Mouse (Mus musculus): Measurements from ENCODE around the gene Prex1. TPM values are rescaled to one million over a fixed set of nuclear protein-coding genes. Genes with fewer than 3 reads are reported as not detected.

The Prex1 gene
- polyA plus RNA-seq, 1 experiment from 2014 or later = 26.6 TPM

- peaks cover 12% of the 10 kb centered on the region for H3K36me3 ChIP-seq (ENCODE audit: control insufficient read depth, insufficient read depth, low read length)
- peaks cover 7% of the 10 kb centered on the region; the same call in 1 of the 2 replicates for H3K9me3 ChIP-seq (ENCODE audit: control insufficient read depth, low read length)
- H3K27me3 ChIP-seq (replicated peaks; ENCODE audit: control insufficient read depth, insufficient read depth, low read length) = no peaks in the 10 kb centered on the region
- ATAC-seq (ENCODE audit: low read depth) (no peak), DNase-seq (ENCODE audit: low spot score) (no peak)
- no peak overlapping the region for H3K27ac ChIP-seq (replicated peaks; ENCODE audit: low read depth, low read length)
- peaks cover 2% of the 10 kb centered on the region for H3K4me1 ChIP-seq (ENCODE audit: control insufficient read depth, insufficient read depth, low read length)
- H3K4me2 ChIP-seq (ENCODE audit: low read depth, low read length) = no peak overlapping the region
- 68% methylated on average over 2 of the region's 2 CpGs for WGBS
- H3K4me3 ChIP-seq (ENCODE audit: low read depth, low read length) = no peak overlapping the region
- H3K9ac ChIP-seq (ENCODE audit: low read depth, low read length) = no peak overlapping the region
Observed at GRCm38 (mm10) chr2:166706526-166706925, 7.1 kb downstream of the Prex1 start.

GRCm38 (mm10) chr2:166703491-166703890, 10.1 kb downstream of the Prex1 start:
- H3K4me2 ChIP-seq (ENCODE audit: low read depth, low read length) = no peak overlapping the region
- DNase-seq (ENCODE audit: low spot score) (no peak), ATAC-seq (ENCODE audit: low read depth) (no peak)
- no peak overlapping the region for H3K9ac ChIP-seq (ENCODE audit: low read depth, low read length)
- no peaks in the 10 kb centered on the region for H3K27me3 ChIP-seq (replicated peaks; ENCODE audit: control insufficient read depth, insufficient read depth, low read length)
- no peaks in the 10 kb centered on the region; the same call in 1 of the 2 replicates for H3K4me1 ChIP-seq (ENCODE audit: control insufficient read depth, insufficient read depth, low read length)
- H3K4me3 ChIP-seq (ENCODE audit: low read depth, low read length) = no peak overlapping the region
- H3K27ac ChIP-seq (replicated peaks; ENCODE audit: low read depth, low read length) = no peak overlapping the region
- peaks cover 7% of the 10 kb centered on the region; the same call in 1 of the 2 replicates for H3K9me3 ChIP-seq (ENCODE audit: control insufficient read depth, low read length)
- WGBS = 84% methylated on average over 3 of the region's 3 CpGs
- peaks cover 12% of the 10 kb centered on the region for H3K36me3 ChIP-seq (ENCODE audit: control insufficient read depth, insufficient read depth, low read length)

GRCm38 (mm10) chr2:166702113-166702445, 11.6 kb downstream of the Prex1 start:
- H3K9me3 ChIP-seq (ENCODE audit: control insufficient read depth, low read length) = peaks cover 7% of the 10 kb centered on the region; the same call in 1 of the 2 replicates
- 91% methylated on average over 2 of the region's 2 CpGs for WGBS

GRCm38 (mm10) chr2:166701248-166702112, 12.2 kb downstream of the Prex1 start:
- Histone ChIP-seq H3K27ac (replicated peaks; ENCODE audit: low read depth, low read length) (no peak overlapping the region), H3K36me3 (ENCODE audit: control insufficient read depth, insufficient read depth, low read length) (peaks cover 12% of the 10 kb centered on the region), H3K4me2 (ENCODE audit: low read depth, low read length) (no peak overlapping the region), H3K4me3 (ENCODE audit: low read depth, low read length) (no peak overlapping the region), H3K9ac (ENCODE audit: low read depth, low read length) (no peak overlapping the region), H3K27me3 (replicated peaks; ENCODE audit: control insufficient read depth, insufficient read depth, low read length) (no peaks in the 10 kb centered on the region), H3K9me3 (ENCODE audit: control insufficient read depth, low read length) (peaks cover 7% of the 10 kb centered on the region; the same call in 1 of the 2 replicates), H3K4me1 (ENCODE audit: control insufficient read depth, insufficient read depth, low read length) (no peaks in the 10 kb centered on the region; the same call in 1 of the 2 replicates)
- DNase-seq (ENCODE audit: low spot score) (no peak), ATAC-seq (ENCODE audit: low read depth) (peak; percentile 23; the same call in 1 of the 2 replicates)
- 64% methylated on average over 23 of the region's 23 CpGs for WGBS

More at GRCm38 (mm10) chr2:166702113-166702445, 11.6 kb downstream of the Prex1 start:
- peaks cover 12% of the 10 kb centered on the region for H3K36me3 ChIP-seq (ENCODE audit: control insufficient read depth, insufficient read depth, low read length)
- no peaks in the 10 kb centered on the region for H3K27me3 ChIP-seq (replicated peaks; ENCODE audit: control insufficient read depth, insufficient read depth, low read length)
- no peak overlapping the region for H3K9ac ChIP-seq (ENCODE audit: low read depth, low read length)
- H3K4me3 ChIP-seq (ENCODE audit: low read depth, low read length) = no peak overlapping the region
- no peak for ATAC-seq (ENCODE audit: low read depth)
- no peak for DNase-seq (ENCODE audit: low spot score)
- H3K27ac ChIP-seq (replicated peaks; ENCODE audit: low read depth, low read length) = no peak overlapping the region
- H3K4me2 ChIP-seq (ENCODE audit: low read depth, low read length) = no peak overlapping the region
- no peaks in the 10 kb centered on the region; the same call in 1 of the 2 replicates for H3K4me1 ChIP-seq (ENCODE audit: control insufficient read depth, insufficient read depth, low read length)

- Histone ChIP-seq H3K27ac (replicated peaks; ENCODE audit: low read depth, low read length) (no peak overlapping the region), H3K27me3 (replicated peaks; ENCODE audit: control insufficient read depth, insufficient read depth, low read length) (no peaks in the 10 kb centered on the region), H3K4me1 (ENCODE audit: control insufficient read depth, insufficient read depth, low read length) (no peaks in the 10 kb centered on the region; the same call in 1 of the 2 replicates), H3K9ac (ENCODE audit: low read depth, low read length) (no peak overlapping the region), H3K36me3 (ENCODE audit: control insufficient read depth, insufficient read depth, low read length) (peaks cover 12% of the 10 kb centered on the region), H3K9me3 (ENCODE audit: control insufficient read depth, low read length) (peaks cover 7% of the 10 kb centered on the region; the same call in 1 of the 2 replicates), H3K4me2 (ENCODE audit: low read depth, low read length) (no peak overlapping the region), H3K4me3 (ENCODE audit: low read depth, low read length) (no peak overlapping the region)
- ATAC-seq (ENCODE audit: low read depth) = no peak
- 70% methylated on average over 13 of the region's 13 CpGs for WGBS
- no peak for DNase-seq (ENCODE audit: low spot score)
Observed at GRCm38 (mm10) chr2:166700732-166701131, 12.9 kb downstream of the Prex1 start.

- WGBS = 56% methylated on average over 8 of the region's 8 CpGs
- no peak overlapping the region for H3K4me2 ChIP-seq (ENCODE audit: low read depth, low read length)
Observed at GRCm38 (mm10) chr2:166700116-166700515, 13.5 kb downstream of the Prex1 start.

GRCm38 (mm10) chr2:166699552-166699951, 14.1 kb downstream of the Prex1 start:
- DNase-seq (ENCODE audit: low spot score) (no peak), ATAC-seq (ENCODE audit: low read depth) (no peak)
- H3K9me3 ChIP-seq (ENCODE audit: control insufficient read depth, low read length) = peaks cover 2% of the 10 kb centered on the region; the same call in 1 of the 2 replicates
- H3K36me3 ChIP-seq (ENCODE audit: control insufficient read depth, insufficient read depth, low read length) = peaks cover 4% of the 10 kb centered on the region; the same call in 1 of the 2 replicates
- no peak overlapping the region for H3K4me2 ChIP-seq (ENCODE audit: low read depth, low read length)
- no peaks in the 10 kb centered on the region; the same call in 1 of the 2 replicates for H3K4me1 ChIP-seq (ENCODE audit: control insufficient read depth, insufficient read depth, low read length)
- H3K9ac ChIP-seq (ENCODE audit: low read depth, low read length) = no peak overlapping the region
- H3K27ac ChIP-seq (replicated peaks; ENCODE audit: low read depth, low read length) = no peak overlapping the region
- no peak overlapping the region for H3K4me3 ChIP-seq (ENCODE audit: low read depth, low read length)
- WGBS = 90% methylated on average over 5 of the region's 5 CpGs
- no peaks in the 10 kb centered on the region for H3K27me3 ChIP-seq (replicated peaks; ENCODE audit: control insufficient read depth, insufficient read depth, low read length)

More at GRCm38 (mm10) chr2:166700116-166700515, 13.5 kb downstream of the Prex1 start:
- DNase-seq (ENCODE audit: low spot score) (no peak), ATAC-seq (ENCODE audit: low read depth) (no peak)
- Histone ChIP-seq H3K27ac (replicated peaks; ENCODE audit: low read depth, low read length) (no peak overlapping the region), H3K4me1 (ENCODE audit: control insufficient read depth, insufficient read depth, low read length) (no peaks in the 10 kb centered on the region; the same call in 1 of the 2 replicates), H3K36me3 (ENCODE audit: control insufficient read depth, insufficient read depth, low read length) (peaks cover 7% of the 10 kb centered on the region), H3K9ac (ENCODE audit: low read depth, low read length) (no peak overlapping the region), H3K27me3 (replicated peaks; ENCODE audit: control insufficient read depth, insufficient read depth, low read length) (no peaks in the 10 kb centered on the region), H3K4me3 (ENCODE audit: low read depth, low read length) (no peak overlapping the region), H3K9me3 (ENCODE audit: control insufficient read depth, low read length) (peaks cover 6% of the 10 kb centered on the region; the same call in 1 of the 2 replicates)

GRCm38 (mm10) chr2:166694616-166695015, 19.0 kb downstream of the Prex1 start:
- Histone ChIP-seq H3K36me3 (ENCODE audit: control insufficient read depth, insufficient read depth, low read length) (0 out of 2 replicates have a peak, but pooled peaks cover 3% of the 10 kb centered on the region), H3K4me1 (ENCODE audit: control insufficient read depth, insufficient read depth, low read length) (peaks cover 4% of the 10 kb centered on the region; the same call in 1 of the 2 replicates), H3K9me3 (ENCODE audit: control insufficient read depth, low read length) (0 out of 2 replicates have a peak, but pooled peaks cover 6% of the 10 kb centered on the region), H3K9ac (ENCODE audit: low read depth, low read length) (no peak overlapping the region), H3K4me3 (ENCODE audit: low read depth, low read length) (no peak overlapping the region), H3K4me2 (ENCODE audit: low read depth, low read length) (no peak overlapping the region), H3K27ac (replicated peaks; ENCODE audit: low read depth, low read length) (no peak overlapping the region), H3K27me3 (replicated peaks; ENCODE audit: control insufficient read depth, insufficient read depth, low read length) (no peaks in the 10 kb centered on the region)
- ATAC-seq (ENCODE audit: low read depth) (no peak), DNase-seq (ENCODE audit: low spot score) (no peak)
- 95% methylated on average over 2 of the region's 2 CpGs for WGBS
